14 mouse cellular contexts compared by ENCODE assay signal in genomic region chr8:108811694-108812093, GRCm38 (mm10).
DNase-seq lines count a peak whose midpoint lies in the region; ATAC-seq and TF ChIP-seq lines count a peak whose summit lies in the region.
"Had no signal": no experiment of that assay in that cellular context is flagged by ENCODE, and none has a peak within 500 bp of the region (broad histone marks: within the 10 kb centered on the region; RNA-seq: fewer than 3 reads in every experiment).

No protein-coding gene starts in this region.

- no peak overlapping the region for H3K9ac ChIP-seq in midbrain, embryonic 15.5 days
- no peak overlapping the region for H3K9ac ChIP-seq in stomach, postnatal 0 days (ENCODE audit: low read length)
- H3K9ac ChIP-seq: hindbrain, embryonic 13.5 days; neural tube, embryonic 12.5 days had no signal

- no peaks in the 10 kb centered on the region for H3K27me3 ChIP-seq in midbrain, embryonic 10.5 days (ENCODE audit: low read depth, poor library complexity, severe bottlenecking)
- H3K27me3 ChIP-seq in midbrain, embryonic 15.5 days (replicated peaks) = no peaks in the 10 kb centered on the region
- H3K27me3 ChIP-seq in stomach, postnatal 0 days (ENCODE audit: control insufficient read depth, insufficient read depth, low read length) = no peaks in the 10 kb centered on the region
- H3K27me3 ChIP-seq: hindbrain, embryonic 13.5 days; neural tube, embryonic 12.5 days had no signal

- H3K4me1 ChIP-seq in midbrain, embryonic 10.5 days = peaks cover 15% of the 10 kb centered on the region
- peaks cover 25% of the 10 kb centered on the region for H3K4me1 ChIP-seq in midbrain, embryonic 15.5 days
- no peaks in the 10 kb centered on the region for H3K4me1 ChIP-seq in stomach, postnatal 0 days (replicated peaks; ENCODE audit: control insufficient read depth, insufficient read depth)

- DNase-seq in gastrocnemius, adult 18-20 months (ENCODE audit: low spot score) = peak; percentile 11
- DNase-seq in gastrocnemius, adult 8-10 months (ENCODE audit: low spot score in 2 of 2) = no peak
- no peak for DNase-seq in midbrain, embryonic 10.5 days (ENCODE audit: low spot score)
- DNase-seq in gastrocnemius, postnatal 10 days = peak; percentile 54
- peak; percentile 36 for DNase-seq in stomach, postnatal 0 days (ENCODE audit: low spot score)
- no peak for DNase-seq in thymus, postnatal 25 days
- DNase-seq: cerebellum, adult 9-11 months; kidney, postnatal 14 days; lung, adult 18-20 months had no signal

- peaks cover 81% of the 10 kb centered on the region for H3K36me3 ChIP-seq in midbrain, embryonic 10.5 days
- H3K36me3 ChIP-seq in midbrain, embryonic 15.5 days (replicated peaks) = no peaks in the 10 kb centered on the region
- no peaks in the 10 kb centered on the region for H3K36me3 ChIP-seq in stomach, postnatal 0 days (ENCODE audit: control insufficient read depth, insufficient read depth, low read length)
- H3K36me3 ChIP-seq: hindbrain, embryonic 13.5 days had no signal

- no peak overlapping the region for H3K4me3 ChIP-seq in midbrain, embryonic 10.5 days
- H3K4me3 ChIP-seq in midbrain, embryonic 15.5 days = no peak overlapping the region
- H3K4me3 ChIP-seq in stomach, postnatal 0 days (ENCODE audit: low read depth, low read length) = no peak overlapping the region
- H3K4me3 ChIP-seq: erythroblast, embryonic 14.5 days; hindbrain, embryonic 13.5 days; neural tube, embryonic 12.5 days had no signal

- 89% methylated on average over 10 of the region's 10 CpGs for WGBS in midbrain, embryonic 10.5 days
- WGBS in midbrain, embryonic 15.5 days = 83% methylated on average over 10 of the region's 10 CpGs
- WGBS in stomach, postnatal 0 days = 60% methylated on average over 10 of the region's 10 CpGs

- TF ChIP-seq CTCF in stomach, postnatal 0 days (IDR thresholded peaks at IDR 0.05; ENCODE audit: low read depth) = no peak

- H3K27ac ChIP-seq in midbrain, embryonic 10.5 days (replicated peaks) = peak overlapping the region; percentile 42; the same call in 1 of the 2 replicates
- H3K27ac ChIP-seq in midbrain, embryonic 15.5 days = no peak overlapping the region
- H3K27ac ChIP-seq in stomach, postnatal 0 days (replicated peaks) = no peak overlapping the region
- H3K27ac ChIP-seq: neural tube, embryonic 12.5 days had no signal

- H3K4me2 ChIP-seq in midbrain, embryonic 15.5 days = no peak overlapping the region
- H3K4me2 ChIP-seq in stomach, postnatal 0 days (replicated peaks; ENCODE audit: low read depth) = no peak overlapping the region
- H3K4me2 ChIP-seq: hindbrain, embryonic 13.5 days; neural tube, embryonic 12.5 days had no signal

- H3K9me3 ChIP-seq in midbrain, embryonic 10.5 days (replicated peaks) = no peaks in the 10 kb centered on the region
- H3K9me3 ChIP-seq in midbrain, embryonic 15.5 days = no peaks in the 10 kb centered on the region
- H3K9me3 ChIP-seq in stomach, postnatal 0 days (ENCODE audit: control insufficient read depth, low read length) = no peaks in the 10 kb centered on the region
- H3K9me3 ChIP-seq: hindbrain, embryonic 13.5 days; neural tube, embryonic 12.5 days had no signal

- no peak for ATAC-seq in midbrain, embryonic 15.5 days (replicated peaks)
- ATAC-seq in stomach, postnatal 0 days (ENCODE audit: low FRiP score, low TSS enrichment) = peak; percentile 19; the same call in 1 of the 2 replicates
- ATAC-seq: CD4-positive, CD25-positive, alpha-beta regulatory T cell, adult 4 months had no signal

- TF ChIP-seq EP300 in stomach, postnatal 0 days (optimal IDR thresholded peaks at IDR 0.05) = no peak

Comparison
In these comparisons a context has a peak if more than half of its experiments do, and no peak if none do; other contexts are left out.
1. DNase-seq: peak in gastrocnemius, adult 18-20 months (single experiment), gastrocnemius, postnatal 10 days (single experiment) and stomach, postnatal 0 days (single experiment); none in gastrocnemius, adult 8-10 months (0 of 2), midbrain, embryonic 10.5 days (single experiment) and thymus, postnatal 25 days (single experiment).